Mouse (Mus musculus) myocyte (in vitro differentiated cells): Measurements from ENCODE around the gene Atp11a.

Experiments
- MYOG ChIP-seq, 3 experiments: IDR thresholded peaks; one replicate each; pipeline ENCODE4 v1.6.1; 2011; ENCODE audit warnings: control low read depth in 2 of 3, low read depth in 2 of 3, mild to moderate bottlenecking in 2 of 3; ENCODE audit not compliant: insufficient read length in 2 of 3, control insufficient read depth in 1 of 3, insufficient read depth in 1 of 3
- POLR2A ChIP-seq: IDR thresholded peaks from one replicate; pipeline ENCODE4 v1.6.1; 2011; ENCODE audit warnings: low read depth, mild to moderate bottlenecking, control low read depth, moderate library complexity; ENCODE audit not compliant: insufficient read length
- POLR2AphosphoS2 ChIP-seq: IDR thresholded peaks from one replicate; pipeline ENCODE4 v1.6.1; 2011; ENCODE audit warnings: low read depth, control low read depth; ENCODE audit not compliant: insufficient read length
- TCF12 ChIP-seq: IDR thresholded peaks from one replicate; pipeline ENCODE4 v1.6.1; 2011; ENCODE audit warnings: mild to moderate bottlenecking, control low read depth; ENCODE audit not compliant: poor library complexity, insufficient read depth, severe bottlenecking

GRCm38 (mm10) chr8:12799832-12800231, 43.0 kb downstream of the Atp11a start:
- TF ChIP-seq TCF12 (no peak), MYOG (IDR thresholded peaks at IDR 0.05; ENCODE audit: control insufficient read depth in 1 of 3, insufficient read depth in 1 of 3, insufficient read length in 2 of 3, low read depth in 2 of 3) (no peak), POLR2A (no peak), POLR2AphosphoS2 (no peak)
